Mouse (Mus musculus) testis, postnatal 10 days (tissue): Measurements from ENCODE around the gene Hist1h2bc.
"Not testable (repeated sequence)": the region's sequence is repeated elsewhere in the genome, so short reads cannot be mapped to it uniquely, and the experiment has no call there.

ENCODE experiments used
- DNase-seq: peaks from one replicate; pipeline ENCODE4 v3.0.0; 2021; ENCODE audit warnings: low spot score

Gene Hist1h2bc

DNA sequence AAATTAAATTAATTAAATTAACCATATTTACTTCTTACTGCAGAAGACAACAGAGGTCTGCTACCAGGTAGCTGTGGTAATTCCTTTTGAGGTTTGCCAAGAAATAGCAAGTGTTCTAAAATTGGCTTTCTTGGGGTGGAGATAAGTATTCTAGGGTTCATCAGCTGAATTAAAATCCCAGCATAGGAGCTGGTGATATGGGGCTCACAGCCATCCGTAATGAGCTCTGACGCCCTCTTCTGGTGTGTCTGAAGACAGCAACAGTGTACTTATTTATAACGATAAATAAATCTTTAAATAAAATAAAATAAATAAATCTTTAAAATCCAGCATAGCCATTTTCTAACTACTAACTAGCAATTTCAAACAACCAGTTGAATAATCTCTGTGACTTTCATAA lies 15.8 kb downstream of the Hist1h2bc start:
- no peak for DNase-seq

DNA sequence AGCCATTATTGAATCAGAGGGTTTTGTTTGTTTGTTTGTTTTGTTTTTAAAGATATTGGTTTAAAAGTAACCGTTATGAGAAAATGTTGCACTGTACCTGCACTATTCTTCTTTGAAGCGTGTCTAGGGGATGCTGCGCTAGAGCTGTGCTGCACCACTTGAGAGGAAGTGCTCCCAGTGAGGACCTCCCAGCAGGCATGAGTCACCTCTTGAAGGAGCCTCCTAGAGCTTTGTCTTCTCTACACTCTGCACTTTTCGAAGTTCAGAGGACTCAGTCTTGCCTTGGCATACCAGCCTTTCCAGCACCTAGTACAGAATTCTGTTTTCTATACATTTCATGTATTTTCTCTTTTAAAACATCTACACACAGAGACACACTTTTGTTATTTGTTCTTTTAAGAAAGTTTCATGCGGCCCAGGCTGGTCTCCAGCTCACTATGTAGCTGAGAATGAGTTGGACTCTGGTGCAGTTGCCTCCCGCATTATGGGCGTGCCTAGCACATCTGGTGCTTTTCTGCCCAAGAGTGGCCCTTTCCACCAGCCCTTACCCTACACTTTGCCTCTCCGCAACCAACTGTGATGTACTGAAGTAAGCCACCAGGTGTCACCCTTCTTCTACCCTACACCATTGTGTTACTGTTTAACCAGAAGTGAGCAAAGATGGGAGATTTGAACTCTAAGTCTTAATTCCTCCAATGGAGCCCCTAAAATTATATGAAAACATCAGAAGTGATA lies 17.0 kb downstream of the Hist1h2bc start:
- peak; percentile 64 for DNase-seq

DNA sequence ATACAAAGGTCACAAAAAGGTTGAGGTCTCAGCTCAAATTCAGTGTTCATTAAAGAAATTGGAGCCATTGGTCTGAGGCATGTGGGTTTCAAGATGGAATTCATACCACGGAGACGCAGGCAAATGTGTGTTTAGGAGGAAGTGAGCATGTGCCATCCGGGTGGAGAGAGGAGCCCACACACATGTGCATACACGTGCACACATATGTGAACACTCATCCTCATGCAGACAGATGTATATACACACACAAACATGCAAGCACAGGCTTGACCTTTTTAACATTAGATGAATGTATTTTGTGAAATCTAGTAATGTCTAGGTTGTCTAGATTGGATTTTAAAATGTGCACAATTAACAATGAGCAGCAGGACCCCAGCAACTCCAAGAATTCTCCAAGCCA lies 18.2 kb downstream of the Hist1h2bc start:
- no peak for DNase-seq

DNA sequence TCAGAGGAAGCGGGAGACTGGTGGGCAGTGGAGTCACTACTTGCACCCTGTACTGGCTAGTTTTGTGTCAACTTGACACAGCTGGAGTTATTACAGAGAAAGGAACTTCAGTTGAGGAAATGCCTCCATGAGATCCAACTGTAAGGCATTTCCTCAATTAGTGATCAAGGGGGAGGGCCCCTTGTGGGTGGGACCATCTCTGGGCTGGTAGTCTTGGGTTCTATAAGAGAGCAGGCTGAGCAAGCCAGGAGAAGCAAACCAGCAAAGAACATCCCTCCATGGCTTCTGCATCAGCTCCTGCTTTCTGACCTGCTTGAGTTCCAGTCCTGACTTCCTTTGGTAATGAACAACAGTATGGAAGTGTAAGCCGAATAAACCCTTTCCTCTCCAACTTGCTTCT lies 18.8 kb downstream of the Hist1h2bc start:
- not testable (repeated sequence) for DNase-seq

DNA sequence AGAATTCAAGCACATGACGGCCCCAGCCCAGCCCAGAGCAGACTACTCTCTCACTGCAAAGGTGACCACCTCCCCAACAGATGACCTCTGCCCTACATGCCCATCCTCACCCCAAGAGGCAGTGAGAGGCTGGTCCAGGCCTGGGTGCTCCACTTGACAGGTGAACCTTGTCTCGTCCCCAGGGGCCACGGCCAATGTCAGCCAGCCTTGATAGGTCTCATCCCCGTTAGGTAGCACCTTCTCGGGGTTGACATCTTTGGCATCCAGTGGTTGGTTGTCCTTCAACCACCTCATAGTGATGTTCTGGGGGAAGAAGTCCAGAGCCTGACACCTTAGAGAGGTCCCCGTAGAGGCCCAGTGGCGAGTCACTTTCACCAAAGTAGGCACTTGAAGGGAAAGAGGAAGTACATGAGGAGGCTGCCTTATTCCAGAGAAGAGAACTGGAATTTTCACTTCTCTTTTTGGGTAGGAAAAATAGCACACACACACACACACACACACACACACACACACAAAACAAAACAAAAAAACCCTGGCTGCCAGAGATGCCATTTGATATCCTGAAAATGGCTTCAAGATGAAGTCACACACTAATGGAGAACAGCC lies 21.9 kb downstream of the Hist1h2bc start:
- no peak for DNase-seq

DNA sequence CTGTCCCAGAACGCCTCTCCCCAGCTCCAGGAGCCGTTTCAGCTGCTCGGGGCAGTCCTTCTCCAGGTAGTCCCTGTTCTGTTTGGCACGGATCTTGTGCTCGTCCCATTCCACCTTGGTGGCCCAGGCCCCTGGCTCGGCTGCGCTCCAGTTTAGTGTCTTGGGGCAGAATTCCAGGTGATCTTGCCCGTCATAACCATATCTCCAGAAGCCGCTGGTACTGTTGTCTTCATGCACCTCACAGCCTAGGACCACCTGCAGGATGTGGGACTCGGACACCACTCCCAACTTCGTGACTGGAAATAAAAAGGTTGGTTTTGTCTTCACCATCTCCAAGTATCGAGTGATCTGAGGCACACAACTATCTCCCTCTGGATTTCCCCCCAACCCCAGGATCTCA lies 22.8 kb downstream of the Hist1h2bc start:
- no peak for DNase-seq

DNA sequence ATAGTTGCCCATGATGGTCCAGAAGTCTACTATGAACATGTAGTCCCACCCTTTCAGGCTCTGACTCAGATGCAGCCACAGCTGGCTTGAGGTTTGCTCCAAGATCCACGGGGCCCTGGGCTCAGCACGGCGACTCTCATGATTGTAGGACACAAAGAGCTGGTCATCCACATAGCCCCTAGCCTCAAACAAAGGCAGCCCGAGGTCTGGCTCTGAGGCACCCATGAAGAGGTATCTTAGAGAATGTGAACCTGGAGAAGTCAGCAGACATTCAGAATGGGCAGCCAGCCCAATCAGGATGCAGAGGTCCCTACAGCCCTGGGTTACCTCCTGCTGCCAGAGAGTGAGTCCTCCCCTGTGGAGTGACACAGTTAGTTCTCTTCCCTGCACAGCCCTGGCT lies 24.0 kb downstream of the Hist1h2bc start:
- DNase-seq, result no peak

DNA sequence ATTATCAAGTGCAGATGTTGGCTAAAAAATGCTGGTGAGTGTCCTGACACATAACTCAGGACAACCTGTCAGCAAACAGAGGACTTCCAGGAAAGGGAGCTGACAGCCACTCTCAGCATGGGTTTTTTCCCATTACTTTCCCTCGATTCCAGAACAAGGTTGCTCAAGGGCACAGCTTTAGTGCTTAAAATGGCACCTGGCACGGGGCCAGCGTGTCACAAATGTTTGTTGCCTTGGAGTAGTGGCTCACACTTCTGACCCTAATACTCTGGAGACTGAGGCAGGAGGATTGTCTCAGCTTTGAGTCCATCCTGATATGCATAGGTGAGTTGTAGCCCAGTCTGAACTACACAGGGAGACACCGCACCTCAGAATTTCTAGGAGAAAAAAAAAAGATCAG lies 24.7 kb downstream of the Hist1h2bc start:
- no peak for DNase-seq

DNA sequence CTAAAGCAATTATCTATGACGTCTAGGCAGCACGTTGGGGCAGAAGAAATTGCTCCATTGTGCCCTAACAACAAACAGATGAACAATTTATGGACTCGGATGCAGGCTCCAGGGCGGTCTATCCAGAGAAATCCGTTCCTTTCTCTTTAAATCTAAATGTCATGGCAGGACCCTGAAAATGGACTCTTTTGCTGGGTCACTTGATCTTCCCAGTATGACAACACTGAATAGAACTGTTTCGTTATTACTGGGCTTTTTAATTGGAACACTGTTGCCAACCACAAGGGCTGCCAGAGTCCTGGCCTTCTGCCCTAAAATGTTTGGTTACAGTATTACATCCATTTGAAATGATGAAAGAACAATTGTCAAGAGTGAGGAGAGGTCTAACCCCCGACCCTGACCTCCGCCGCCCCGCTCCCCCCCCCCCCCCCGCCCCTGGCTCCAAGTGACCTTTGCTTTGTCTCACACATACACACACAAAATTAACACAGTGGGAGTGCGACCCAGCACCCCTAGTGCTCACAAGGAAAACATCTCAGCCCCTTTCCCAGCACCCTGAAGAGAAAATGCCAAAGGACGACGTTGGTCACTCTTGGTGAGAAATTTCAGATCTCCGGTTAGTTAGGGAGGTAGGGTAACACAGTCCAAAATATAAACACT lies 25.8 kb downstream of the Hist1h2bc start:
- peak; percentile 55 for DNase-seq

DNA sequence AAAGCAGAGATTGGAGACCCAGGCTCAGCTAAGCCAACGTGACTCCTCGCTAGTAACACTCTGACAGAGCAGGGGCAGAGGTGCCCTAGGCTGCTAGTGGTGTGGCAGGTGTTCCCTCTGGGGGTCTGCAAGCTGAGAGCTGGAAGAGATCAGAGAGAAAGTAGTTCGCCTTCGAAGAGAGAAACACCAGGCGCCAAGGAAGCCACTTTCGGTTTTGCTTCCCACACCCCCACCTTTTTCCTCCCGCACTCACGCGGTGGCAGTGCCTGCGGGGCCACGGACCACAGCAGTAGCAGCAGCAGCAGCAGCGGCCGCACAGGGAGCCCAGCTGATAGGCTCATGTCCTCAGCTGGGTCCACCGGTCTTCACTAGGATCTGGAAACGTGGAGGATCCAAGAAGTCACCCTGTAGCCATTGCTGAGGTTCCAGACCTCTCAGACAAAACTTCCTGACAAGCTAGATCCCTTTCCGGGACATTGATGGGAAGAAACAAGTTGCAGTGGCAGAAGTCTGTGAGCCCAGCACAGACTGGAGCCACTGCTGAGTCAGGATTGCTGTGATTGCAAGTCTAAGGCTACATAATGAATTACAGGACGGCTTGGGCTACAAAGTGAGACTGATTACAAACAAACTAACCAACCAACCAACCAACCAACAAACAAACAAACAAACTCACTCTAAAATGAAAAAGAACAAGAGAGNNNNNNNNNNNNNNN lies 26.5 kb downstream of the Hist1h2bc start, which contains the start of gene Hfe:
Gene Hfe (minus strand): TSS at position 481 of the 716 bp plus-strand sequence.
- peak; percentile 68 for DNase-seq

DNA sequence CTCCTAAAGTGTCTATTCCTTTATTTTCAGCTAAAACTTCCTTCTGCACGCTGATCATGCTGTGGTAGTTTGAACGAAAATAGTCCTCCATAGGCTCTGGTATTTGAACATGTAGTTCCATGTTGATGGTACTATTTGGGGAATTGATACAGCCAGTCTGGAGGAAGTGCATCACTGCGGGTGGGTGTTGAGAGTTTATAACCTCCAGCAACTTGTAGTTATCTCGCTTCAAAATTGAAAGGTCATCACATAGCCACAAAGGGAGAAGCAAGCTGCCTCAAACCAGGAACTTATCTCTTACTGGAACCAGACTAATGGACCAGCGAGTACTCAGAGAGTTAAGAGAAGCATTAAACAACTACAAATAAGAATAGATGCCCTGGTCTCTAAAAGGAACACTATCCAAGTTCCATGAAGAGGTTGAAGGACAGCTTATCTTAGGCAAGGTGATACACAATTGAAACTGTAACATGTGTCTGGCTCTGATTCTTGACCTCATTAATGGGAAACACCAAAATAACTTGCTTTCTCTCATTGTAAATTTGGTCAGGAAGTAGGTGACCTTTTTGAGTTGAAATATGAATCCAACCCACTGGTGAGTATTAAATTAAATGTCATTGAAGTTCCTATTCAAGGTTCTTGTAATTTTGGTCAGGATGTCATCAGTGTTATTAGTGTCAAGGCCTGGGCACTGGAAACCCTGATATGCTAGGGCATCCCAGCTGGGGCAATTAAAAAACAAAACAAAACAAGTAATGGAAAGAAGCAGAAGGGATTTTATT lies 32.5 kb downstream of the Hist1h2bc start:
- peak; percentile 11 for DNase-seq

DNA sequence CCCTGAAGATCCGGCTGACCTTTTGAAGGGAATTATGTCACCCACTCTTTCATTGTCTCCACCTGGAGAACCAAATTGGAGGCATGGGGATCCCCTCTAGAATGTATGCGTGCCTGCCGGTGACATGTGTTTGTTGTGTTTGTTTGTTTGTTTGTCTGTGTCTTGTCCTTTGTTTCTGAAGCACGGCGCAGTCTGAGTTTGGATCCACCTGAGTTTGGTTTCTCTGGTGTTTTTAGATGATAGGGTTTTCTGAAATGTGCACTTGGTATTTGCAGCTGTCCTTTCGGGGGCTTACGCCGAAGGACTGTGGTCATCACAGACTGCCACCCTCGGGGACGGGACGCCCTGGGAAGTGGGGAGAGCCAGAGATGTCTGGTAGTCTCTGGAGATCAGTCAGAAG lies 33.2 kb downstream of the Hist1h2bc start:
- peak; percentile 37 for DNase-seq

DNA sequence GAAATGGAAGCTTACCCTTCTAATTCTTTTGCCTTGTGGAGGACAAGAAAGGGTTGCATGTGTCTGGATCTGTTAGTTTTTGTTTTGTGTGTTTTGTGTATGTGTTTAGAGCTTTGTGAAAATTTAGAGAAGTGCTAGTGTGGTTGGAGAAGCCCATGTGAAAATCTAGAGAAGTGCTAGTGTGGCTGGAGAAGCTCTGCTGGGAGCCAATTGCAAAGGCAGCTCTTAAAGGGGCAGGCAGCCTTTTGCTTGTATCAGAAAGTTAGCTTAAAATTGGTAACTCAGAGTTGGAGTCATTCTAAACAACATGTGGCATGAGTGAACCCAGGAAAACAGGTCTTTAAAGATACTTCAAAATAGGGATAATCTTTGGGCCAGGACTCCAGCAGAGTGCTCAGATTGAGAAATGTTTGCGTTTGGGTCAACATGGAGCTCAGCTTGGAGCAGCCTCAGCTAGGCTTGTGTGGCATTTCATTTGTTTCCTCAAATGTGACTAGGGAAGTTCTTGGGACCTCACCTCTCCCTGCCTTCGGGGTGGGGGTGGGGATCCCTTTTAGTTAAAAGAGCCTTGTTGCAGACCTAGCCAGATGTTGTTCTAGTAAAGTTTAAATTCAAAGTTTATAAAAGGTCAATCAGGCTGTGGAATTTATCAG lies 33.7 kb downstream of the Hist1h2bc start:
- peak; percentile 28 for DNase-seq

DNA sequence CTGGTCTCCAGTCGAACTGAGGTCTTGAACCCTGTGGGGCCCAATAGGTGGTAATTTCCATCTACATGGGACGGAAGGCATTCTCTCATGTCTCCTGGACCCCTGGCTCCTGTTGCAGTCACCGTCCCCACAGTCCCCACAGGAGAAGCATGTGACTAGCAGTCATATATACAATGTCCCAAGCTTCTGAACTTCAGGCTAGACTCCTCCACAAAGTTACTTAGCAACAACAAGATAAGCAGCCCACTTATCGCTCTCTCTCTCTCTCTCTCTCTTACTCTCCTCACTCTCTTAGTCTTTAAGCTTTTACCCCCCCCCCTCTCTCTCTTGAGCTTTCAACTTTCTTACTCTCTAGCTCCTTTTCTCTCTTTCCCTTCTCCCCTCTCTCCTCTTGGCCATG lies 40.2 kb downstream of the Hist1h2bc start:
- DNase-seq, result no peak

DNA sequence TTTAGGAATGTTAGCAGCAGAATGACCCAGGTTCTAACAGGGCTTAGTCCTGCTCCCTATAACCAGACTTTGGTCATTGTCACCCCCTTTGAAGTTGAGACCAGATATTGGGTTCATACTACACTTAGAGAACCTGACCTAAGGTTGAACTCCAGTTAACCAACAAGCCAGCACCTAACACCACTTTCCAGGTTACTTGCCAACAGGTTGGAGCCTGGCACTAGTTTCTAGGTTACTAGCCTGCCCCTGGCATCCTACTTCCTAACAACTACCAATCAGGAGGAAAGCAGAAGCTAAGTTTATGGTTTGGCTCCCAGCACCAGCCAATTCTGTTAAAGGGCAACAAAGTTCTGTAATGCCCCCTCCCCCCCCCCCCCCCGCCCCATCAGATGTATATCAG lies 41.2 kb downstream of the Hist1h2bc start:
- DNase-seq, result no peak

DNA sequence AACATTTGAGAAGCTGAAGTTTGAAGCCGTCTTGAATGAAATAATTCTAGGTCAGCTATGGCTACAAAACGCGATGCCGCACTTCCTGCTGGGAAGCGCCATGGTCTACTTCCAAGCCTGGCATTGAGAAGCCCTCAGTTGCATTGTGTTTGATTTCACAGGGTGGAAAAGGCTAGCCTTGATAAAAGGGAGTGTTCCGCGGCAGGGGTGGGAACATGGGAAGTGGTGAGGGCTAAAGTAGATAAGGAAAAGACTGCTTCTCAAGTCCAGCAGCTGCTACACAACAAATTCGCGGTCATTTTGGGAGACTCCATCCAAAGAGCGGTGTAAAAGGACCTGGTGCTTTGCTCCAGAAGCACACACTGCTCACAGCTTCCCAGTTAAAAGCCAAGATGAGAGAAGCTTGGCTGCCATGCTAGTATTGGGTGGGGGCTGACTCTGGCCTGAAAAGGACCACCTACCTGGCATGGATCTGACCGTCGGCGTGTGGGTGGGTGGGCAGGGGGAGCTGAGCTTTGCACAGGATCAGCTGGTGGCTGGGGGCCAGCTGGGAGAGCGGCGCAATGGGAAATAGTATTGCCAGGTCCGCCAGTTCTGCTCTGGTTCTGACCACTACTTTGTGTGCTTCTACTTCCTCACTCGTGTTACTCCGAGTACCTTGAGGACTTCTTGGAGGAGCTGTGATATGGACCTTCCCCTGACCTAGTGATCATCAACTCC lies 44.6 kb downstream of the Hist1h2bc start:
- no peak for DNase-seq

DNA sequence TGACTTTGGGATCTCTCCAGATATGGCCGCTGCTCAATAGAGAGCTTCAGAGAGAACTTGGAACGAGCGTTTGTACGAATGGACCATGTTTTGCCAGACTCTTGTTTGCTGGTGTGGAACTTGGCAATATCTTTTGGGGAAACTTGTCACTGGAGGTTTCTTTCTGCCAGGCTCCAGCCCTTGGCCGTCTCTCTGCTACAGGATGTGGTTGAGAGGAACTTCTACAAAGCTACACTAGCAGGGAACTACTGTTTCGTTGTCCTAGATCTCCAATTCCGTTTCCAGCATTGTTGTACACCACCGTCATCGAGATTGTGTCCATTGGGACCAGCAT lies 45.2 kb downstream of the Hist1h2bc start:
- DNase-seq, result no peak

DNA sequence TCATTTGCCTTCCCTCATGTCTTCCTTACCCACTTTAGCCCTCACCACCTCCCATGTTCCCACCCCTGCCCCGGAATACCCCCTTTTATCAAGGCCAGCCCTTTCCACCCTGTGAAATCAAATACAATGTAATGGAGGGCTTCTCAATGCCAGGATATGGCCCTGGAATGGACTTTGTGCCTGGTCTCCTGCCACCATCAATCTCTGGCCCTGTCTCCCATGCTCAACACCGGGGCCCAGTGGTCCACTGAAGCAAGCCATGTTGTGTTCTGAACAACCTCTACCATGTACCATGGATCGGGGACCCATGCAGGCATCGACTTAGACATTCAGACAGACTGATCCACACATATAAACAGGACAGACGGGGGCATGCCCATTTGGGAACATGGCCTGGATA lies 45.7 kb downstream of the Hist1h2bc start:
- no peak for DNase-seq

DNA sequence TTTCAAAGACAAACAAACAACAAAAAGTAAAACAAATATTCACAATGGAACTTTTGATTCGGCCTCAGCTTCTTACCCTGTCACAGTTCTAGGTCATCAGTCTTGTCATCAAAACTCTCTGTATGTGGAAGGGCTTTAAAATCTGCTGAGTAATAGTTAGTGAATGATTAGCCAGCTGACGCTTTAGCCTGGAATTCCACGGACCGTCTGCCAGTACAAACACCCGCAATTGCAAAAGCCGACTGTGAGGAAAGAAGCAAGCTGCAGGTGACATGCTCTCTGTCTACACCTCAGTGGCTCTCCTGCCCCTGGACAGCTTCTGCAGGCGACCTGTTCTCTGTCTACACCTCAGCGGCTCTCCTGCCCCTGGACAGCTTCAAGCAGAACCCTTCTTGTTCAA lies 46.5 kb downstream of the Hist1h2bc start:
- no peak for DNase-seq

DNA sequence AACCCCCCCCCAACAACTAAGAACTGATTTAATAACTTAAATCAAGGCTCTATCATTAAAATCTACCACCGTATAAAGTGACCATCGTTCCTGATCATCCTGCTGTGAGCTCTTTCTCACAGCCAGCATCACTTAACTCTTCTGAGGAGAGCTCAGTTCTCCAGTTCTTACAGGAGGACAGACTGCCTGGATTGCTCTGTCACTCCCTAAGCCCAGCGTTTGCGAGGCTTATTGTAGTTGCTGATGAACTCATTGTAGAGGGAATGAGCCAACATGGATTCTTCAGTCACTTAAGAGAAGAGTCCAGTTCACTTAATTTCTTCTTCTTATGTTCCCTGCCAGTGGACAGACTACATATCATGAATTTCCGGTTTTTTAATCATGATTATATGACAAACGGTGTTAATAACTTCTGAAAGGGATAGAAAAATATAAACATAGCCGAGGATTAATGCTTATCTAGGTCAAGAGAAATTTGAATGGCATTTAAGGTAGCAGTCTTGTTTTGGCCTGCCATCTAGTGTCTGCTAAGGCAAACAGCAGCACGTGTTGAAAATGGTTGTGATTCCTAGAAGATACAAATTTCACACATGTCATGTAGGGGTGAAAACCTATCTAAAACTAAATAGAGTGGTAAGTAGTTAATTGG lies 48.3 kb downstream of the Hist1h2bc start:
- no peak for DNase-seq
